Mouse (Mus musculus) stomach, postnatal 0 days (tissue): ENCODE results near the gene Crcp.

ENCODE experiments used
- CTCF ChIP-seq: IDR thresholded peaks from 2 replicates; pipeline ENCODE4 v1.5.1; 2016; ENCODE audit warnings: antibody characterized with exemption, low read depth, mild to moderate bottlenecking, moderate library complexity
- EP300 ChIP-seq: optimal IDR thresholded peaks from 2 replicates; pipeline ENCODE3; 2016; ENCODE audit warnings: antibody characterized with exemption

DNA sequence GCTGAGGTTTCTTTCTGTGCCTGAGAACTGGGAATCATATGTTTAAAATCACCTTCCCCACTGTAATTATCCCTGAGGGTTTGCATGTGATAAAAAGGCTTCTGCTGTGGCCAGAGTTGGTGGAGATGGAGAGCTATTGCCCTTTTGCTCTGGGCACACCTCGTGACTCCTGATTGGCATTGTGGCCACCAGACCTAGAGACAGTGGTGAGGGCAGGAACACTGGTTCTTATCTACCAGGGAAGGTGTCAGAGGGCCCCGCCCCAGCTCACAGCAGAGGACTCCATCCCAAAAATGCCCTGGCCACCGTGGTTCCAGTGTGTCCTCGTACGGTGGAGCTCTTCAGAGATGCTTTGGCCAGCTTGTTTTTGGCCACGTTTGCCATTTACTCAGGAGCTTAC lies 23.9 kb downstream of the Crcp start:
- TF ChIP-seq CTCF (no peak), EP300 (no peak)
